Mouse (Mus musculus) adrenal gland, postnatal 10 days (tissue): ENCODE measurements around the gene Tbcb. TPM values are rescaled to one million over a fixed set of nuclear protein-coding genes. Genes with fewer than 3 reads are reported as not detected.
"Not testable (repeated sequence)": the region's sequence is repeated elsewhere in the genome, so short reads cannot be mapped to it uniquely, and the experiment has no call there.

Experiments
- DNase-seq: peaks from one replicate; pipeline ENCODE4 v3.0.0; 2021; ENCODE audit warnings: mixed read lengths
- long read RNA-seq, 2 experiments: library from polyadenylated mRNA; stranded (forward); transcript quantifications; one replicate each; pipeline ENCODE4 v2.0.0; 2021
- total RNA-seq, 2 experiments: library from RNA; stranded (reverse); gene quantifications; 2 replicates each; pipeline ENCODE4 v1.2.3; 2021

Tbcb gene
- total RNA-seq, result 10 to 100 TPM; 73.6 to 81.0 TPM
- long read RNA-seq, experiment 1, transcript Tbcb-201 (6 exons, 1,416 nt), result major isoform, 65 of 74 reads
- long read RNA-seq, experiment 1, partial matches to known transcripts, result 7 of 74 reads
- long read RNA-seq, experiment 1, other reads (novel, unspliced or antisense), result 2 of 74 reads
- long read RNA-seq, experiment 2, transcript Tbcb-201 (6 exons, 1,416 nt), result major isoform, 52 of 65 reads
- long read RNA-seq, experiment 2, partial matches to known transcripts, result 8 of 65 reads
- long read RNA-seq, experiment 2, other reads (novel, unspliced or antisense), result 5 of 65 reads

DNA sequence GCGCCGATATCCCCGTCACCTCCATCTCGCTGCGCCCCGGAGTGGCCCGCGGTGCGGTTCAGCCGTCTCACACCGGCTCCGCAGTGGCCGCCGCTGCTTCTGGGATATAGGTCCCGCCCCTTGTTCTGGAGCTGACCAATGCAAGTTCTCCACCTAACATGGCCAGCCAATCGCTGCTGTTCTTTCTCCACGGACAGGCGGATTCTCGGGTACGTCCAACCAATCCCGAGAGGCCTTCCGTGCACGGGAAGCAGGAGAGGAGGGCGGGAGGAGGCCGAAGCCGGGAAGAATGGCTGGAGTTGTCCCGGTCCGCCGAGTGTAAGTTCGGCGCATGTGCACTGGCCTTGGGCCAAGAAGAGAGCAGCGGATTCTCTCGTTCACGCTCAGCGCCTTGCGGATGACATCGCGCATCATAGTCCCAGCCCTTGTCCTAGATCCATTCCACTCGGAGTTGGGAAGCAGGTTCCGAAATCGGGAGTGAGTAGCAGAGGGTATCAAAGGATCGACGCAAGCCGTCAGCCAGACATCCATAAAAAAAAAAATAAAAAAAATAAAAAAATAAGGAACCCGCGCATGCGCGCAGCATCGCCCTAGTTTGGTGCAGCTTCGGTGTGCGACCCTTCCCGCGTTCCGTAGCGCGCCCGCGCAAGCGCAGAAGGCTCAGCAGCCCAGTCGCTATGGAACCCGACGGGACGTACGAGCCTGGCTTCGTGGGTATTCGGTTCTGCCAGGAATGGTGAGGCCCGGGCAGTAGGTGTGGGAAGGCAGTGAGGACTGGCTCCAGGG is at the start of gene Tbcb, which contains the start of gene Polr2i:
Gene Tbcb, minus strand, starts transcription at position 604 of the 786 bp plus-strand sequence.
Gene Polr2i, plus strand, starts transcription at position 280 of the 786 bp plus-strand sequence.
- peak; percentile 98 for DNase-seq

GRCm38 (mm10) chr7:30281522-30281921 is 49.5 kb upstream of the Tbcb start:
- no peak for DNase-seq

- DNase-seq, result peak; percentile 86
Measured at GRCm38 (mm10) chr7:30280670-30281138, 48.6 kb upstream of the Tbcb start.

DNA sequence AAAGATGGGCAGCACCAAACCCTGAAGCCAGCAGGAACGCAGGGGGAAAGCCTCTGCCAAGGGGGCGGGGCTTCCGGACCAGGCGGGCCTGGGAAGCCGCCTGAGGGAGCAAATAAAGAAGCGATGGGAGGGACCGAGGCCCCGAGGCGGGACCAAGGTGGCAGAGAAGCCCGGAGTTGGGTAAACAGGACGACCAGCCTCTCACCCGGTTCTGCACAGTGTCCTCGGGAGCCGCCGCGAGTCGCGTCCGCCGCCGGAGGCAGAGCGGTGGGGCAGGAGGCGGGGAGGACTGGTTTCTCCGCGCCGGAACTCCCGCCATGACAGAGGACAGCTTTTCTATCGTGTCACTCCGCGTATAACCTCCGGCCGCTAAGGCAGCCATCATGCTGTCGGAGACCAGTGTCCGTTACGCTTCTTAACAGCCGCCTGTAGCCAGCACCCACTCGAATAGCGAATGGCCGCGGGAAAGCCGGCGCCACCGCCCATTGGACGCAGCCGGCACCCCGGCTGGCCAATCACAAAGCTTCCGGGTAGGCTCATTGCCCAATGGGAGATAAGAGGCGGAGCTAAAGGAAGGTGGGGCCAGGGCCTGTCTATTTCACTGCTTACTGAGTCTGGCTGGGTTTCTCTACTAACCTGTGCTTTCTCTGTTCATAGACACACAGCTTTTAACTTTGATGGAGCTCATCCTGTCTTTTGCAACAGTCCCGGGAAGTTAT is 48.0 kb upstream of the Tbcb start, which contains the start of the genes Thap8 and Wdr62:
Gene Thap8, plus strand, starts transcription at position 144 of the 719 bp plus-strand sequence.
Gene Wdr62, minus strand, starts transcription at position 469 of the 719 bp plus-strand sequence.
- DNase-seq, result peak; percentile 94

GRCm38 (mm10) chr7:30279536-30279935 is 47.5 kb upstream of the Tbcb start:
- peak; percentile 34 for DNase-seq

- peak; percentile 56 for DNase-seq
Measured at GRCm38 (mm10) chr7:30278911-30279310, 46.8 kb upstream of the Tbcb start.

GRCm38 (mm10) chr7:30274383-30274782 is 42.3 kb upstream of the Tbcb start:
- DNase-seq, result no peak

DNA sequence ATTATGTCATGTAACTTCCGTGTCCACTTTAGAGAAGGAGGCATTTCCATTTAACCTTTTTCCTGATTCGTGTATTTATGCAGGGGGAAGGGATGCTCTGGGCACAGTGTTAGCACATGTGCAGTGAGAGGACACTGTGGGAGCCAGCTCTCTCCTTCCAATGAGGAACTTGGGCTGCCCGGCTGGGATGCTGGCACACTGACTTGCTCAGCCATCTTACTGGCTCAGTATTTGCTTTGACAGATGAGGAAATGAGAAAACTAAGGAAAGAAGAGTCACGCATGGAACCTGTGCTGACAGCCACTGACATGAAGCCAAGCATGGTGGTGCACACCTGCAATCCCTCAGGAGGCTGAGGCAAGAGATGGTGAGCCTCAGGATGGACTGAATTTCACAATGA is 37.6 kb upstream of the Tbcb start:
- DNase-seq, result no peak

DNA sequence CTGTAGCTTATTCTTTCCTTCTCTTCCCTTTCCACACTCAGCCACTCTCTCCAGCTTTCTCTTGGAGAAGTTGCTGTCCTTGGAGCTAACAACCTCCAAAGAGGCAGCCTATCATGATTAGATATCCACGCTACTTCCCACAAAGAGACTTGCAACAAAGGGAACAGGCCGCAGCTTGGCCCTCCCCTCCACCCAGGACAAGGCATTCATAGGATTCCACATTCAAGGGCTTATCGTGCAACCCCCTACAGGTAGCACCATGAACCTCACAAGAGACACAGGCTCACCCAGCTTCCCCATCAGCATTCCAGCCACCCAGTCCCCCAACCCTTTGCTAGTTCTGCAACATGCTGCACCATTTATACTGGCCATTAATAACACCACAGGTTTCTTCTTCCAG is 34.7 kb upstream of the Tbcb start:
- DNase-seq, result no peak

GRCm38 (mm10) chr7:30265935-30266334 is 33.9 kb upstream of the Tbcb start:
- DNase-seq, result no peak

- DNase-seq, result no peak
Measured at GRCm38 (mm10) chr7:30265531-30265930, 33.5 kb upstream of the Tbcb start.

- DNase-seq, result no peak
Measured at GRCm38 (mm10) chr7:30265041-30265440, 33.0 kb upstream of the Tbcb start.

GRCm38 (mm10) chr7:30251956-30252954 is 20.2 kb upstream of the Tbcb start:
- peak; percentile 78 for DNase-seq

DNA sequence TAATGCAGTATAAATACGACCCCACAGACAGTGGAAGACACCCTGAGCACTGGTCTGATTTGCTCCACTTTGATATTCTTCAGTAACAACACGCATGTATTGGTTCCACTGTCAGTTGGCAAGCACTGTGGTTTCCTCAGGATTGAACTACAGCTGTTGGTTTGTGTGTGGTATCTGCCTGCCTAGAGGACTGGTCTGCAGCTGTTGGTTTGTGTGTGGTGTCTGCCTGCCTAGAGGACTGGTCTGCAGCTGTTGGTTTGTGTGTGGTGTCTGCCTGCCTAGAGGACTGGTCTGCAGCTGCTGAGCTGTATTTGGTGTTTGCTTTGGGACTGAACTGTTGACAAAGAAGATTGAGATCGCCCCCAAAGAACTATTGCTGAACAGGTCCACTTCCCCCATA is 5.3 kb upstream of the Tbcb start:
- not testable (repeated sequence) for DNase-seq

DNA sequence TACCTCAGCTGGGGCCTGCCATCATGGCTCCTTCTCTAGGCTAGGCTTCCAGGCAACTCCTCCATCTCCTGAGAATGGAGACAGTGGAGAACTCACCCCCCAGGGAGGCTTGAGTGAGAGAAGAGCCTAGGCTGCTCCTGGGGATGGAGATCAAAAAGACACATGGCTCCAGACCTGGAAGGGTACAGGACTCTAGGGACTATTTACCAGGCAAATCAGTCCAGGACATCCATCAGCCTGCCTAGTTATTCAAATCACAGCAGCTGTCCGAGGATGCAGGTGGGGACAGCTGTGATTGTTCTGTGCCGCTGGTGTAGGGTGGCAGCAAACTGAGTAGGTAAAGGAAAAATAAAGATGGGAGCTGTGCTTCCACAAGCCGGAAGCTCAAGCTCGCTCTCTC is 3.6 kb upstream of the Tbcb start, which contains the start of gene Ovol3:
Gene Ovol3, minus strand, starts transcription at position 101 of the 400 bp plus-strand sequence.
- no peak for DNase-seq

GRCm38 (mm10) chr7:30235091-30235490 is 3.0 kb upstream of the Tbcb start:
- DNase-seq, result no peak

DNA sequence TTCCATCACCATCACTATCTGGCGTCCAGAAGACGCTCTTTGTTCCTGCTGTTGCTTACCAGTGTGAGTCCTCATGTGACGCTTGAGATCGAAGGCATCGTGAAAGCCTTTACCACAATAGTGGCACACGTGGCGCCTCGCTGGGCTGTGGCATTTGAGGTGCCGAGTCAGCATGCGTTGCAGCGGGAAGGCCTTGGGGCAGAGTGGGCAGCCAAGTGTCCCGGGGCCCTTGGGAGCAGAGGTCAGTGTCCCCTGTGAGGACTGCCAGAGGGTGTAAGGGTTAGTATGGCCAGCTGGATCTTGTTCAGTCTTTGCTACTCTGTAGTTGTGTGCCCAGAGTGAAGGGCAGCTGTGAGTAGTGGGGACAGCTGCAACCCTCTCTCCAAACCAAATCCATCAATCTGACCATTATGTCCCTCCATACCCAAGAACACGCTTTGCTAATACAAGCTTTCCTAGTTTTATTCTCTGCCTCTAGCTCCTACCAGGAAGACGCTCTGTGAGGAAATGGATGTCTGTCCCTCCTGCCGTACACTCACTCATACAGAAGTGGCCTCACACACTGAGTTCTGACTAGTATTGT is 2.3 kb upstream of the Tbcb start:
- peak; percentile 59 for DNase-seq

GRCm38 (mm10) chr7:30233387-30233786 is 1.3 kb upstream of the Tbcb start:
- peak; percentile 25 for DNase-seq

DNA sequence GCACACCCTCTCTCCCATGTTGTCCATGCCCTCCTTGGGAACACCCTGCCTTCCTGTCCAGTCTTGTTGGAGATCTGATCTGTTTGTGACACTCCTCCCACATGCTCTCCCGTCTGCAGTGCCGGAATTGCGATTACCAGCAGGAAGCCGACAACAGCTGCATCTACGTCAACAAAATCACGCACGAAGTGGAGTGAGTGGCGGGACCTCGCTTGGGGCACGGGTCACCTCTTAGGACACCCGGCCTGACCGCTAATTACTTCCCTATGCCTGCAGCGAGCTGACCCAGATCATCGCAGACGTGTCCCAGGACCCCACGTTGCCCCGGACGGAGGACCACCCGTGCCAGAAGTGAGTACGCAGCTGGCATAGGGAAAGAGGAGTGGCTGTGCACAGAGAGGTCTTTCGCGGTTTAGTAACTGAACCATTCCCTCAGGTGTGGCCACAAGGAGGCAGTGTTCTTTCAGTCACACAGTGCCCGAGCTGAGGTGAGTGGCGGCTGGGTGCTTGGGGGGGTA is 618 bp upstream of the Tbcb start:
- DNase-seq, result peak; percentile 79

GRCm38 (mm10) chr7:30231328-30231668 is 774 bp downstream of the Tbcb start:
- no peak for DNase-seq

- no peak for DNase-seq
Measured at GRCm38 (mm10) chr7:30224206-30224605, 7.9 kb downstream of the Tbcb start.
